Mouse (Mus musculus) liver, adult (tissue): ENCODE measurements at regions not wholly inside any gene's neighbourhood (a gene's known extent, or its start where the extent isn't known, plus 50 kb on each side); places are given as distances from the start of the nearest gene placed in this dataset.

Experiments
- GATA4 ChIP-seq: IDR thresholded peaks from 2 replicates; pipeline ENCODE4 v1.6.1; 2014; ENCODE audit warnings: mild to moderate bottlenecking, low read length; ENCODE audit not compliant: insufficient replicate concordance

- TF ChIP-seq GATA4, result no peak
Measured at GRCm38 (mm10) chr6:93152431-93153208, 209.3 kb upstream of the Adamts9 start.

GRCm38 (mm10) chr6:93150531-93150930, 207.2 kb upstream of the Adamts9 start:
- TF ChIP-seq GATA4, result no peak

GRCm38 (mm10) chr6:93149956-93150355, 206.7 kb upstream of the Adamts9 start:
- TF ChIP-seq GATA4, result no peak

- no peak for TF ChIP-seq GATA4
Measured at GRCm38 (mm10) chr6:93140331-93140731, 197.0 kb upstream of the Adamts9 start.

- TF ChIP-seq GATA4, result no peak
Measured at GRCm38 (mm10) chr6:93133940-93134339, 190.6 kb upstream of the Adamts9 start.

GRCm38 (mm10) chr6:93130946-93131685, 187.8 kb upstream of the Adamts9 start:
- no peak for TF ChIP-seq GATA4

GRCm38 (mm10) chr6:93119482-93119881, 176.2 kb upstream of the Adamts9 start:
- no peak for TF ChIP-seq GATA4

- TF ChIP-seq GATA4, result no peak
Measured at GRCm38 (mm10) chr6:93113361-93113760, 170.1 kb upstream of the Adamts9 start.

GRCm38 (mm10) chr6:93094730-93095360, 151.6 kb upstream of the Adamts9 start:
- TF ChIP-seq GATA4, result no peak

GRCm38 (mm10) chr6:93093770-93094169, 150.5 kb upstream of the Adamts9 start:
- no peak for TF ChIP-seq GATA4

GRCm38 (mm10) chr6:93087329-93087728, 144.0 kb upstream of the Adamts9 start:
- TF ChIP-seq GATA4, result no peak

- TF ChIP-seq GATA4, result no peak
Measured at GRCm38 (mm10) chr6:93084286-93084685, 141.0 kb upstream of the Adamts9 start.

- TF ChIP-seq GATA4, result no peak
Measured at GRCm38 (mm10) chr6:93083716-93084115, 140.4 kb upstream of the Adamts9 start.

- TF ChIP-seq GATA4, result no peak
Measured at GRCm38 (mm10) chr6:93082205-93082604, 138.9 kb upstream of the Adamts9 start.

GRCm38 (mm10) chr6:93076681-93077080, 133.4 kb upstream of the Adamts9 start:
- no peak for TF ChIP-seq GATA4

- peak; percentile 94 for TF ChIP-seq GATA4
Measured at GRCm38 (mm10) chr6:93075867-93076266, 132.6 kb upstream of the Adamts9 start.

- TF ChIP-seq GATA4, result no peak
Measured at GRCm38 (mm10) chr6:93075011-93075410, 131.7 kb upstream of the Adamts9 start.

GRCm38 (mm10) chr6:93070916-93071315, 127.6 kb upstream of the Adamts9 start:
- TF ChIP-seq GATA4, result no peak
